Mouse (Mus musculus): ENCODE data around the gene Endog.
"Not testable (repeated sequence)": the region's sequence is repeated elsewhere in the genome, so short reads cannot be mapped to it uniquely, and the experiment has no call there.

DNA sequence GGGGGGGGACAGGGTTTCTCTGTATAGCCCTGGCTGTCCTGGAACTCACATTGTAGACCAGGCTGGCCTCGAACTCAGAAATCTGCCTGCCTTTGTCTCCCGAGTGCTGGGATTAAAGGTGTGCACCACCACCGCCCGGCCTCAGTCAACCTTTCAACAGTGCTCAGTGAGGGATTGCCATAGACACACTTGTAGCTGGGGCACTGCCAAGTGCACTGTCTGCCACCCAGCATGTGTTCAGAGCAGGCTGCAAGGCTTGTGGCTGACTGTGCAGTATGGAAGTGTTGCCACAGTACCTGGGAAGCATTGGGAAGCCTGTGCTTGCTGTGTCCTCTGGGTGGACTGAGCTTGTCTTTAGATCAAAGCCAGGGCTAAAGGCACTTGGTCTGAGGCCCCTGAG lies 31.3 kb upstream of the Endog start:
- not testable (repeated sequence) for TF ChIP-seq CTCF (IDR thresholded peaks at IDR 0.05; ENCODE audit: borderline replicate concordance, extremely low read depth, insufficient read depth, insufficient read length); POLR2A (IDR thresholded peaks at IDR 0.05; ENCODE audit: borderline replicate concordance, extremely low read depth, insufficient read depth, insufficient read length, poor library complexity, severe bottlenecking)

Data from brain, embryonic 14.5 days (tissue).